Mouse (Mus musculus): Measurements from ENCODE around the gene Atxn2.

GRCm38 (mm10) chr5:121815867-121816380, 104.8 kb downstream of the Atxn2 start:
- TF ChIP-seq POLR2A (IDR thresholded peaks at IDR 0.05; ENCODE audit: control insufficient read depth, extremely low read depth, insufficient read depth, low read length, poor library complexity) (no peak), CTCF (IDR thresholded peaks at IDR 0.05; ENCODE audit: borderline replicate concordance, control insufficient read depth, extremely low read depth, insufficient read depth, low read length, poor library complexity) (no peak)

Measured in thymus, adult 2 months (tissue).